Mouse (Mus musculus): Measurements from ENCODE around the gene Nts. TPM values are rescaled to one million over a fixed set of nuclear protein-coding genes. Genes with fewer than 3 reads are reported as not detected.

Gene Nts
- not detected for polyA plus RNA-seq (2015; fragmentation: Illumina TruSeq; extraction: RNeasy Lipid Tissue Mini Kit (QIAGEN cat#74804); ENCODE audit: insufficient read depth, low read depth, low replicate concordance)

GRCm38 (mm10) chr10:102490386-102490785 lies at the start of gene Nts:
TSS of gene Nts (minus strand) at chr10:102490486.

DNA sequence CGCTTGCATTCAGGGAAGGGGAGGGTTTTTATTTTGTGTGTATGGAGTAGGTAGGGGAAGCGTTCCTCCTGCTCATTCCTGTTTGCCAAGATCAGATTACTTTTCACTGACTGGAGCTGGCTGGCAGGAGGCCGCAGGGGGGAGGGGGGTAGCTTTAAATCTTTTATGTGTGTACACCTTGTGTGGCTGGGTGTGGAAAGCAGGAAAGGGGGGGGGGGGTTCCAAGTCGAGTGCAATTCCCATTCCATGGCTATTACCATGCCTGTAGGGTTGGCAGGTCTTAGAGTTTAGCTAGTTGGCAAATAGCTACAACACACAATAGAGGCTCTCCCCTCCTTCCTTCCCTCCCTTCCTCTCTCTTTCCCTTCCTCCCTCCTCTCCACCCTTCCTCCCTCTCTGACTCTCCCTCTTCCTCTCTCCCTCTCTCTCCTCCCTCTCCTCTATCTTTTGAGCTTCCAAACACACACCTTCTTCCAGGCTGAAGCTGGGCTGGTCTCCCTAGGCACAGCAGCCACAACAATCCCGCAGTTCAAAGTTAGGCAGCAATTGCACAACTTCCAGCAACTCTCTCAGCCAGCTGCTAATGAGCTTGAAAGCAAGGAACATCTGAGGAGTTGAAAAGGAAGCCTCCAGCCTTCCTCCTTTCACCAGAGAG lies 21.6 kb upstream of the Nts start, which contains the start of gene Rassf9:
TSS of gene Rassf9 (plus strand) at position 416 of the 655 bp plus-strand sequence.

Other genes with a start within 250 kb of the Nts start
- 3.0 TPM for gene Rassf9, start 21.7 kb upstream of the Nts start, polyA plus RNA-seq (2015; fragmentation: Illumina TruSeq; extraction: RNeasy Lipid Tissue Mini Kit (QIAGEN cat#74804); ENCODE audit: insufficient read depth, low read depth, low replicate concordance)

Measured in pancreas, adult 10 weeks (tissue).